Mouse (Mus musculus) megakaryocyte progenitor cell, adult 5-6 weeks (primary cell): Measurements from ENCODE around the gene Gm28372. TPM values are rescaled to one million over a fixed set of nuclear protein-coding genes. Genes with fewer than 3 reads are reported as not detected.
A peak's percentile ranks its signal among the peaks of the same experiment; 100 is the strongest.

Experiments
- ATAC-seq: replicated peaks from 2 replicates; pipeline ENCODE4 v1.8.0; 2016; ENCODE audit warnings: mild to moderate bottlenecking, moderate TSS enrichment, inconsistent platforms; ENCODE audit not compliant: poor library complexity
- total RNA-seq, 2 experiments: library from RNA; stranded (forward) in 1 of 2; stranded (reverse) in 1 of 2; fragments of 157-497, 149-512 nt in 1 of 2; fragments of 200-1000 nt in 1 of 2; gene quantifications; 2 replicates each; pipeline versions ENCODE4 v1.2.3 to v1.2.4; 2015 to 2017

Gene Gm28372
- total RNA-seq, 2 experiments from 2014 or later, result not detected

DNA sequence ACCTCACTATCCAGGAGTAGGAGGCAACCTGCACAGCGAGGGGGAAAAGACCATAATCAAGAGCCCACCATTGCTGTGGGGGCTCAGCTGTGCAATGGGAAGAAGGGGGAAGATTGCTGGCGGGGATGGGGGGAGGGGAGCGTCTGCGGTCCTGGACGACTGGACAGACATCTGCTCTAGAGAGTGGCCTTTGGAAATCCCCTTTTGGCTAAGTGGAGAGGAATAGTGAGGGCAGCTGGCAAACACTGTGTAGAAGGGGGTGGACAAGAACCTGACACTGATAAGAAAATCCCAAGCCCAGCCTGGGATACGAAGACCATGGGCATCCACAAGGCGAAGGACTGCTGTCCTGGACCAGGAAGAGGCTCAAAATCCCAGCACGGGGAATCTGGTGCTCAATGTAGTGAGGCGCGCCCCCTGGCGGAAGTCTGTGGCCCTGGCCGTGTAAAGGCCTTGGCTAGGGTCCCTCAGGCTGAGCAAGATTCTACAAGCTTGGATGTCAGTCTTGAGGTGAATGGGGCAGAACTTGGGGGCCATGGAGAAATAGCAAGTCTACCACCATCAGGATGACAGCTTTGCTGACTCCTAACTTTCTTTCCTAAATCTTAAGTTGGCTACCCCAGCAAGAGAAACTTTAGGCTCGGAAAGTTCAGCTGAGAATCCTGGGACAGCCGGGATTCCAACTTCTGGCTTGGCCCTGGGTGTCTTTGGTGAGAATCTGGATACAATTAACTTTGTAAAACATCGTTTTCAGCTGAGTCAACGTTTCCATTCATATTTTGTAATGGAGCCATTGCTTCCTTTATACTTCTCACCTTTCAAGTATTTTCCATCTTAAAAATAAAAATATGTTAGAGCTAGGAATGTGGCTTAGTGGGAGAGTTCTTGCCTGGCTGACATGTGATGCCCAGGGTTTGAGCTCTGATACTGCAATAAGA lies 6.8 kb downstream of the Gm28372 start:
- ATAC-seq, result peak; percentile 94

DNA sequence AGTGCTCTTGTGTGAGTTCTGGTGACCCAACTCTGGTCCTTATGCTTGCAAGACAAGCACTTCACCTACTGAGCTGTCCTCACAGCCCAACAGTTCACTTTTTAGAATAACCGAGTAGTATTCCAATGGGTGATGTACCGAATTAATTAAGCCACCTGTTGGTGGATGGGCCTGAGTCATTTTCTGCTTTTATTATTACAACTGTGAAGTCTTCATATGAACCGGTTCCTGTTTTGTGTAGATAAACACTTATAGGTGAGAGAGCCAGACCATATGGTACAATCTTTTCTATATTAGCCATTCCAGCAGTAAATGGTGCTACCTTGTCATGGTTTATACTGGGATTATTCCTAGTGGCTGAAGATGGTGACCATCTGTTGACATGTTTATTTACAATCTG lies 7.7 kb downstream of the Gm28372 start:
- no peak for ATAC-seq

DNA sequence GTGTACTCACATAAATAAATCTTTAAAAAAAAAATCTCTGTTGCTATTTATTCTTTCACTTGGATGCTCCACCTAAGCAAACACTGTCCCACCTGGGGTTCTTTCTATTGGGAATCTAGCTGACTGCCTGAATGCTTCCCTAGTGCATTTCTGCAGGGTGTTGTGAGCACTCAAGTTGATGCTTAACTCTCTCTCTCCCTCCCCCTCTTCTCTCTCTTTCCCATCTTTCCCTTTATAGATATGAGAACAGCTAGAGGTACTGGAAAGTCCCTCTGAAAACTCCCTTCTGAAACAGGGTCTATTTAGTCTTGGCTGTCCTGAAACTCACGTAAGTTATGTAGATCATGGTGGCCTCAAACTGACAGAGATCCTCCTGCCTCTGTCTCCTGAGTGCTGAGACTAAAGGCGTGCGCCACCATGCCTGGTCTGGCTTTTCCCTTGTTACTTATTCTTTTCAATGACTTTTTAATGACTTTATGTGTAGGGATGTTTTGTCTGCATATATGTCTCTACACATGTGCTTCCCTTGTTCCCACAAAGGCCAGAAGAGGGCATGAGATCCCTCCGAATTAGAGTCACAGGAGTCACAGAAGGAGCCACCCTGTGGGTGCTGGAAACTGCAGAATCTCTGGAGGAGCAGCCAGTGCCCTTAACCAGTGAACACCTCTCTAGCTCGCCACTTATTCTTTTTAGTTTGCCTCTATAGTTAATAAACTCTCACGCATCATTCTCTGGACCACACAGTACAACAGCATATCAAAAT lies 9.2 kb downstream of the Gm28372 start:
- ATAC-seq, result peak; percentile 71

DNA sequence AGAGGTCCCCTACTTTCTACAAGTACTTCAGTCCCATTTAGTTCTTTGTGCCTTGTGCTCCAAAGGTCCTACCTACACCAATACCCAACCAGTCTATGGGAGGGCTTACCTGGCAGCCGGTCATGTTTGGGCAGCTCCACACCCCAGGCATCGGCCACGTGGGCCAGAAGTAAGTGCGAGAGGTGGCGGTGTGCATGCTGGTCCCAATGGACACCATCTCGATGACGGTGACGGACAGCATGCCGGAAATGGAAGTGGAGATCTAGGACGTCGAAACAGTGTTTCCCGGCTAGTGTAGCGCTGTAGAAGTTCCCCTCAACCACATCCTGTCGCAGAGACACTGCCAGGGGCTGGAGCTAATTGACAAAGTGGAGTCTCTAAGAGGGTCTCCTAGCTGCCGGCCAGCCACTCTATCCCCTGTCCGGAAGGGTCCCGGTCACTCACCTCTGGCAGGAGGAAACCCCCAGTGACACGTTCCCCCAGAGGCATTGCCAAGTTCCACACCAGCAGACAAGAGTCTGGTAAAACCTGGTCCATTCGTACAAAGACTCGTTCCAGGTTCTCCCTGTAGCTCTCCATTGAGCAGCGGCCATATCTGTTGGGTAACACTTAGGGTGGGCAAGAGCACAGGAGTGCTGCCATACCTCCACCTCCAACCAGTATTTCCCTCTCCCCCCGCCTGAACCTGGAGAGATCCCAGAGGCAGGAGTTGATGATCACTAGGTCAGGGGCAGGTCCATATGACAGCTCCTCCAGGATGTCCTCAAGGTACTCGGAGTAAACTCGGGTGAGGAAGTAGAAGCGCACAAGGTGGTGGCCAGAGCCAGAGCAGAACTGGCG lies 17.0 kb downstream of the Gm28372 start:
- no peak for ATAC-seq

DNA sequence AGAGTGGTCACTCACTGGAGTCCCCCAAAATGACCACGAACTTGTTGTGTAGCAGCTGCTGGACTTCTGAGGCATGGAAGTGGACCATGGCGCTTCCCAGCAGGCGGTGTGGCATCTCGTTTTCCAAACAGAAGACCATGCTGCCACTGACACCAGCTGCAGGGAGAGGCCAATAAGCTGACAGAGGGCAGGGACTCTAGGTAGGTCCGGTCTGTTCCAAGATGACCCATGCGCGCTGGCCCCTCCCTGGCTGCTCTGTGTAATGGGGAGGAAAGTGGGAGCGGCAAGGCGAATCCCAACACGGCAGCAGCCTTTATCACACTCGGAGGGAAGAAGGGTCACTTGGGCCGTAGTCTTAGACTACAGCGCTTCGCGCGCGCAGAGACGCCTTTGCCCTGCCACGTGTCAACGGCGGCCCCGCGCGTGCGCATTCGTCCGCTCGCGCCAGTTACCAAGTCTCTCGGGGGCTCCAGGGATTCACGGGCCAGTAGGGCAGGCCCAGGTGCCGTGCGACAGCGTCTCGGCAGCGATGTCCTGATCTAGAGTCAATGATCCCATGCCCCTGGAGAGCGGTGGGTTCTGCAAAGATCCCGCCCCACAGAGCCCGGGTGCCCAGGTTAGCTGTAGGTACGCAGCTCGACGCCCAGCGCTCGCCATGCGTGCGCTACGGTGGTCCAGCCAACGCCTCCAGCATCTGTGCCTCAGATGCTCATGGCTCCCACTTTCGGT lies 18.5 kb downstream of the Gm28372 start:
- ATAC-seq, result peak; percentile 57

DNA sequence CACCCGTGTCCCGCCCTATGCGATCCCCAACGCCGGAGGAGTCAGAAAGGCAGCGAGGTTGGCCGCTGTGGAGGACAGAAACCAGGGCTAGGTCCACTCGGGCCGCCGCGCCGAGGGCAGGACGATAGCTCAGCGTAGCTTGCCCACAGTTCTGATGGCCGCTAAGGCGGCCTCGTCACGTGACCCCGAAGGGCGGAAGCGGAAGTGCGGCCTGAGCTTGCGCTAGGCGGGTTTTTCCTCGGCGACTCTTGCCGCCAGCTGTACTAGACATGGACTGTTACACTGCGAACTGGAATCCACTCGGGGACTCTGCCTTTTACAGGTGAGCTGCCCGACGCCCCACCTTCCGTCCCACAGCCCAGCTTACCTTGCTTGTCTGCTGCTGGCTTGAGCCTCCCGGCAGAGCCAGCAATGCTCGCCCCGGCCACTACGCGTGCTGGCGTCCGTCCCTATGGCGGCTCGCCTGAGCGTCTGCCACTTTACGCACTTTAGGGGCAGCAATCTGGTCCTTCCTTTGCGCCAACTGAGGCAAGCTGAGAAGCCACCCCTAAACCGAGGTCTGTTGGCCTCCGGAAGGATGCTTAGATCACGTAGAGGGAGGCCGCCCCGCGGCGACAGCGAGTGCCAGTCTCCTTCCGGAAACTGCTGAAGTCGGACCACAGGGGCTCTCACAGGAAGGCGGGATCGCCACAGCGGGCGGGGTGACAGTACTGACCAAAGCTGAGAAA lies 19.3 kb downstream of the Gm28372 start, which contains the start of the genes Vps16 and Pced1a:
Gene Vps16 (plus strand): TSS at position 214 of the 728 bp plus-strand sequence.
Gene Pced1a (minus strand): TSS at position 576 of the 728 bp plus-strand sequence.
- peak; percentile 71 for ATAC-seq

DNA sequence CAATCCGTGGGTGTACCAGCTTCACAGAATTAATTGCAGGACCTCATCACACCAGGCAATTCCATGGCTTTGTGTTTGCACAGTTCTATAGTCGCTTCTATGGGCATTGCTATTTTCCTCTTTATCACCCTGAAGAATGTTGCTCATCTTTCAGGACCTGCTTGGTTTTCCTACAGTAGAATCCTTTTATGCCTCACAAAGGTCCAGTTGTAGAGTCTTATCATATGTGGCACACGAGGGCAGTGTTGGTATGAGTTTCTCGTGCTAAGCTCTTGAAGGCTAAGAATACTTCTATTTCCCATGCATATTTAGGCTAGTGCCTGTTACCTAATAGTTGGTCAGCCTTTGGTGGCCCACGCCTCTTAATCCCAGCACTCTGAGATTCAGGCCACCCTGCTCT lies 20.1 kb downstream of the Gm28372 start:
- ATAC-seq, result 0 out of 2 replicates have a peak, but pooled peaks have one; percentile 12

DNA sequence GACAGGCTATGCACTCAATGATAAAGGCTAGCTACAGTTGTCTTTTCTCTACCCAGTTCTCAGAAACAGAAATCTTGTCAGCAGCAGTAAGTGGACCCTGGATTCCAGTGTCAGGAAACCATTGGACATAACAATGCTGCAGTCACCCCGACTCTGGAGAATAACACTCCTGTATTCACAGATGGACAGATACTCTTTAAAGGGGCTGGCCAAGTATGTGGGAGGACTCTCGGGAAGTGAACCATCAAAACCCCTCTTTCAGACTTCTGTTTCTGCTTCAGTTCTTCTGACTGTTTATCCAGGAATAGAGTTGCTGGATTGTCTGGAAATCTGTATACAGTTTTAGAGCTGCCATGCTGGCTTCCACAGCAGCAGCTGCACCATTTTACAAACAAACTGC lies 24.8 kb downstream of the Gm28372 start:
- no peak for ATAC-seq

DNA sequence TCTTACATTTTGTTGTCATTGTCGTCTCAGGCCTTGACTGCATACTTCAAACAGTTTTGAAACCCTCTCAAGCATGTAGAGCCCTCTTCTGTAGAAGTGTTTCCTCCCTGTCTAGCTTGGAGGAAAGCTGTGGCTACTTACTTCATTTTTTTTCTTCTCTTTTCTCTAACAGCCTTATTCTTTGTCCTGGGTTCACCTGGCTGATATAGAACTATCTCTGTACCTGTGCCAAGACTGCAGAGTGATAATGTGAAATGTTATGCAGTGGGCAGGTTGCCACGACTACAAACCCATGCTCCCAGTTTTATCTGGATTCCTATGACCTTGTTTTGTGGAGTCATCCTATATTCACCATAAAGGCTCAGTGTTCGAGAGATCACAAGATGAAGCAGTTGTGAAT lies 25.4 kb downstream of the Gm28372 start:
- no peak for ATAC-seq

DNA sequence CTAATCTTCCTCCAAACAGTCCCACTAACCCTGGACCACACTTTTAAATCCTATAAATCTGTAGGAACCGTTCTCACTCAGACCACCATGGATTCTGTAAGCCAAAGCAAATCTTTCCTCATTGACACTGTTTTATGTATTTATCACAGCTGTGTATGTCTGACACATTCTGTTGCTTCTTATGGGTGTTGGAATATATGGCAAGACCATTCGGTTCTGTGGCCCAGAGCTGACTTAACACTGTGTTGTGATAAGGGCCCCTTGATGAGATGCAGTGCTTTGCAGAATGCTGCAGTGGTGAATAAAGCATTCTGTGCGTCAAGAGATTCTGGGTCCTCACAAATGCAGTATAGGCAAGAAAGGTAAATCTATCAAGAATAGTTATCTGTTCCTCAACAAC lies 27.1 kb downstream of the Gm28372 start:
- ATAC-seq, result no peak

DNA sequence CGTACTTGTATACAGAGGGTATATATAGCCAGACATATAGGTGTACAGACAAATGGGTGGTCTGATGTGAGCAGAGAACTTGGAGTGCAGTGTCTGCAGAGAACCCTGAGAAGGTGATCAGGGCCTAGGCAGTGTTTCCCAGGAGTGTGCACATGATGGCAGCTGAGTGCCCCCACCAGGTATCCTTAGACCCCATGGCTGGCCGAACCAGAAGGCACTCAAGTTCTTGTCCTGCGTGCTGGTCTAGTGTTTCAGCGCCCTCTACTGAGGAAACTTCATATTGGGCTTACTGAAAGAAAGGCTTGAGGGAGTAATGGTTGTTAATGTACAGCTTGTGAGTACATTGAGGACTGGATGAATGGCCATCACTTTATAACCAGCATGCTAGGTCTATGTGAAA lies 28.1 kb downstream of the Gm28372 start:
- peak; percentile 83 for ATAC-seq

DNA sequence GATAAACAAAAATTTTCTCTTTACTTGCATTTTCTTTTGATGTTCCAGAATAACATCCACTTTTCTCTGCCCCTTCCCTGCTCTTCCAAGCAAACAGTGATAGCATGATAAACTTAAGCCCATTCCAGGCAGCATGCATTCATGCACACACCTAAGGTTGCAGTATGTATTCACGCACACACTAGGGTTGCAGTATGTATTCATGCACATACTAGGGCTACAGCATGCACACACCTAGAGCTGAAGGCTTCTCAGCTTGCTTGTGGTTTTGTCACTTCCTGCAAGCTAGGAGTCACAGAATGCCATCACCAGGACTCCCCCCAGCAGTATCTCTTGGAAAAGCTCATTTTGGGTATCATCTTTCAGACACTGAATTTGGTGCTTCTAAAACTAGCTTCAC lies 31.7 kb downstream of the Gm28372 start:
- no peak for ATAC-seq

DNA sequence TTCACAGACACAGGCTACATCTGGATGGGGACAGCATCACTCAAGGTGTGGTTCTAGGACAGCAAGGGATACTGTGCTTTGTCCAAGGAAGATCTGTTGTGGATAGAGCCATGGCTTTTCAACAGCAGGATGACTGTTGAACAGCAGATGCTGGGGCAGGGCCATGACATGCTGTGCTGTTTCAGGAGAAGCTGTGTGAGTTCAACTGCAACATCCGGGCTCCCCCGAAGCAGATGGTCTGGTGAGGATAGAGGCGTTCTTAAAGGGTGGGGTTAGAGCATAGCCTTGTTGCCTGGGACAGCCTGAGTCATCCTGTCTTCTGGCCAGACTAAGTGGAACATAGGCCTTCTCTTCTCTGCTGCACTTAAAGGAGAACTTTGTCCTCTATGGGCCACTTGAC lies 33.8 kb downstream of the Gm28372 start:
- no peak for ATAC-seq

DNA sequence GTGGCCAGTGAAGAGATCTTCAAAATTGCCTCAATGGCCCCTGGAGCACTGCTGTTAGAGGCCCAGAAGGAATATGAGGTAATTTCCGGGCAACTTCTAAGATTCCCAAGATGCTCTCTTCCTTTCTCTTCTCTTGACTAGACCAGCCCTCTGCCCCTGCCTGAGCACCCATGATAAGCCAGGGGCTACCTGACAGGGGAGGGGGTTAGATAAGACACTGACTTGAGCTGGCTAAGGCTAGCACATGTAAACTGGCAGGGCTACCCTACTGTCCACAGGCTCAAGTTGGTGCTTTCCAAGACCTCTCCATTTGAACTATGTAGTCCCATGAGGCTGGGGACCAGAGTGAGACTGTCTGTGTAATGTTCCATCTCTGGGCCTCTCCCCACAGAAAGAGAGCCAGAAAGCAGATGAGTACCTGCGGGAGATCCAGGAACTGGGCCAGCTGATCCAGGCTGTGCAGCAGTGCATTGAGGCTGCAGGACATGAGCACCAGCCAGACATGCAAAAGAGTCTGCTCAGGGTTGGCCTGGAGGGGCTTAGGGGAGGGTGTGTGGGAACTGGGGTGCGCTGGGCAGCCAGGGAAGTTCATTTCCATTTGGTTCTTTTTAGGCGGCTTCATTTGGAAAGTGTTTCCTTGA lies 34.9 kb downstream of the Gm28372 start:
- ATAC-seq, result no peak

DNA sequence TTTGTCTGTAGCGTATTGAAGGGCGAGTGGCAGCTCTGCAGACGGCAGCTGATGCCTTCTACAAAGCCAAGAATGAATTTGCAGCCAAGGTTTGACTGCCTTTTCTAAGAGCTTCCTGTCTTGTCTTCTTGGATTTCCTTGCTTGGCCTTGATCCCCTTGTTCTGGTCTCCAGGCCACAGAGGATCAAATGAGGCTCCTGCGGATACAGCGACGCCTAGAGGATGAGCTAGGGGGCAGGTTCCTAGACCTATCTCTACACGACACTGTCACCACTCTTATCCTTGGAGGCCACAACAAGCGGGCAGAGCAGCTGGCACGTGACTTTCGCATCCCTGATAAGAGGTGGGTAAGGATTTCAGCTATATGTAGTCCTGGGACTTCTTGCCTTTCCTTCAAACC lies 37.1 kb downstream of the Gm28372 start:
- ATAC-seq, result peak; percentile 81

DNA sequence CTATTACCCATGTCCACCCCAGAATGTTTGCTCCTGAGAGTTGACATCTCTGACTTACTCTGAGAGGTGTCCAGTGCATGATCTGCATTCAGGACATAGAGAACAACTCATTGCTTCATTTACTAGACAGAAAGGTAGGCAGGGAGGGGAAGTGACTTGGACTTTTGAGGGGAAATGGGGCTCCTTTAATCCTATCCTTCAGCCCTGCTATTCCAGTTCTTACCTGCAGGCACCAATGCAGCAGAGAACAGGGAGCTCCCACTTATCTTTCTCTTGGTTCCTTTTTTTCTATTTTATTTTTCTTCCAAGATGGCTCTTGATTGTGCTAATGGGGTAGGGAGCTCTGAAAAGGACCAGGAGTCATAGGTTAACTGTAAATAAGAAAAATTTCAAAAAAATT lies 43.4 kb downstream of the Gm28372 start:
- 0 out of 2 replicates have a peak, but pooled peaks have one; percentile 10 for ATAC-seq

DNA sequence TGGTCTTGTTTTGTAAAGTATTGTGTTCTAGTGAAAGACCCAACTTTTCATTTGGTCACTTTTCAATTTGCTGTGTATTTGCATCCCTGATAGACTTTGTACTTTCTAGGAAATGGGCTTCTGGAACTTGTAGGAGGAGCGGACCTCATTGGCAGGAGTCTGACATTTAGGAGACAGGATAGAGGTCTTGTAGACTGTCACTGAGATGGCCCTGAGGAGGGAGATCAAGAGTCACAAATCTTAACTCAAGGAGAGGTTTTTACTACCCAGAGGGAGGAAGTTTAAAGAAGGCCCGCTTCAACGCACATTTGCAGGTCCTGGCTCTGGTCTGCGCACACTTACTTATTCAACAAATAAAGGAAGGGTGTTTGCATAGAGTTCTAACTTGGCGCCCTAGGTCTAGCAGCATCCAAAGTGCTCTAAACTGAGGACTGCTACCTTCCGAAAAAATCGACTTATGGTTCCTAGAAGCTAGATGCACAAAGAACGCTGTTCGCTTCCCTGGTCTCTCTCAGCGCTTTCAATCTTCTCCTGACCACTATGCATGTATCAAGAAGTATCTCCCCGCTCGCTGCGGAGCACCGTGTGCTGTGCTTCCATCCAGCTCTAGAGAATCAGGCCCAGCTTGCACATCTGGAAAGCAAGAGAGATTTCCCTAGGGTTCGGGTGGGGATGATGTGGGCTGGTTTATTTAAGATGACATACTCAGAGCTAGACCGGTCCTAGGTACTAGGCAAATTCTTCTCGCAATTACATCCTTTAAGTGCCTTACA lies 44.2 kb downstream of the Gm28372 start:
- ATAC-seq, result no peak

DNA sequence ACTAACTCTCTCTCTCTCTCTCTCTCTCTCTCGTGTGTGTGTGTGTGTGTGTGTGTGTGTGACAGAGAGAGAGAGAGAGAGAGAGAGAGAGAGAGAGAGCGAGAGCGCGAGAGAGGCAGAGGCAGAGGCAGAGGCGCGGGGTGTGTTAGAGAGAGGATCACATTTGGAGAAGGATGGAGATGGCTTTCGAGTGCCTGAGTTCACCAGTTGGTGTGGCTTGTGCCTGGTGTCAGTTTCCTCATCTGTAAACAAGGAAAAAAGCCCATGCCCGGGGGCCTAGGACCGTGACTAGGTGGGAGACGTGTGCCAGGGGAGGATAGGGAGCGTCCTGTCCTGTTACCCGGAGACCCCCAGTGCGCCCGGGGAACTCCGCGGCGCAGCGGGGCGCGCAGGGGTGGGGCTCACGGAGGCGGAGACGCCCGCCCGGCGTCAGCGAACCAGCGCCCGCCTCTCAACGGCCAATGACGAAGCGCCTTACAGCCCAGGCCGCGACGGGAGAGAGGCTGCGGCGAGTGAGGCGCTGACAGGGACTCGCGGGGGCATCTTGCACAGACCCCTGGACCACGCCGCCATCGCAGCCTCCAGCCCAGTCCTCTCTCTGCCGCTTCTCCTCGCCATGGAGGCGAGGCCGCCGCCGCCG lies 44.9 kb downstream of the Gm28372 start, which contains the start of gene Ptpra:
Gene Ptpra (plus strand): TSS at position 485 of the 640 bp plus-strand sequence.
- ATAC-seq, result peak; percentile 92
